Mouse (Mus musculus): ENCODE results near the gene Ift57.

Ift57 gene

DNA sequence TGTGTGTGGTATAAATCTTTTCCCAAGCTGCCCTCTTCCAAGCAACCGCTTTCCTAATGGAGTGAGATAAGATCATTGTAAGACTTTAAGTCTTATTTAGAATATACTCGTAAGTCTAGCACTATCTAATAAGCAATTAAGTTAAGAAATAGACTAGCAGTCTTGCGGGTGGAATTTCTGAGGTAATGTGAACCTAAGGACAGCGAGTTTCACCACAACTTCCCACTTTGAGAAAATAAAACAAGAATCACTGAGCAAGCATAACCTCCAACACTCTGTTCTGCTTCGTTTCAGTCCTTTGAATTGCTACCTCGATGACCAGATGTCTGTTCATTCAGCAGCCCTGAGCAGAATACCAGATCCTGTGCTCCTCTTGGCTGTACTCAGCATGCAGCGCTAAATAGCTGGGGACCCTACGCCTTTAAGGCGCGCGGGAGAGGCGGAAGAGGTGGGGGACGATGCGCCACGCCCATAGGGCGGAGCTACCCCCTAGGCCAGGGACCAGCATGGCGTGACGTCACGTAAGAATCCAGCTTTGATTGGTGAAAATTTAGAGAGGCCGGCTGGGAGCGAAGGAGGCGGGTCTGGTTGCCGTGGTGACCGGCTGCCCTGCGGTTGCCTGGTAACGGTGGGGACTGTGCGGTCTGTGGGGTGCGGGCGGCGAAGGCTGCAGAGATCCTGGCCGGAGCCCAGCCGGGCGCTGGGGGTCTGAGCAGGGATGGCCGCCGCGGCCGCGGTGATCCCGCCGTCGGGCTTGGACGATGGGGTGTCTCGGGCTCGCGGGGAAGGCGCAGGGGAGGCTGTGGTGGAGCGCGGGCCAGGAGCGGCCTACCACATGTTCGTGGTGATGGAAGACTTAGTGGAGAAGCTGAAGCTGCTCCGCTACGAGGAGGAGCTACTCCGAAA lies at the start of gene Ift57:
TSS of gene Ift57 (plus strand) at position 614 of the 906 bp plus-strand sequence.
- peak; percentile 99 for DNase-seq

DNA sequence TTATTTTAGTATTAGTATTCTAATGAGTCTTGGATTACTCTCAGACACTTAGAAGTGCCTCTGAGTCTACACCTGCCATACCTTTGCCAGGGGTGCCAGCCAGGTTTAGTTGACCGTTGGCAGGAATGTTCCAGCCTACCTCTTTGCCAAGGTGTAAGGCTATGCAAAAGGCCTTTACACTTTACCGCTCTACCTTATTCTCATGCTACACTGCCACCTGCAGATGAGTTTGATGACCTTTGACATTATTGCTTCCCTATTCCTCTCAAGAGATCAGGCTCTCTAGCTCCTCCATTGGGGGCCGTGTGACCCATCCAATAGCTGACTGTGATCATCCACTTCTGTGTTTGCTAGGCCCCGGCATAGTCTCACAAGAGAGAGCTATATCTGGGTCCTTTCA lies 41.9 kb upstream of the Ift57 start:
- no peak for DNase-seq

DNA sequence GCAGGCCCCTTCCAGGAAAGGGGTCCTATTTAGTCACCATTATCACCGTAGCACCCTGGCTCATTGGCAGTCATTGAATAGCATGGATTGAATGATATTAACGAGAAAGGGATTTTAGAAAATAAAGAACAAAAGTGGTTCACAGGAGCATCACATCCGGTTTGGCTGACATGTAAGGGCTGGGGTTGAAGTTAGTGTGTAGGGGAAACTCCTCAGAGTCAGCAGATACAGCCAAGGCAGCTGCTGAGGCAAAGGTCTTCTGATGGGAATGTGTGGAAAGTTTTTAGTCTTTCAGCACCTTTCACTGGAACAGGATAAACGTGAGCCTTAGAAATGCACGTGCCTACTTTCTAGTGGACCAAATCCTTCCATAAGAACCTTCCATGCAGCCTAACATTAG lies 41.0 kb upstream of the Ift57 start:
- DNase-seq = no peak

DNA sequence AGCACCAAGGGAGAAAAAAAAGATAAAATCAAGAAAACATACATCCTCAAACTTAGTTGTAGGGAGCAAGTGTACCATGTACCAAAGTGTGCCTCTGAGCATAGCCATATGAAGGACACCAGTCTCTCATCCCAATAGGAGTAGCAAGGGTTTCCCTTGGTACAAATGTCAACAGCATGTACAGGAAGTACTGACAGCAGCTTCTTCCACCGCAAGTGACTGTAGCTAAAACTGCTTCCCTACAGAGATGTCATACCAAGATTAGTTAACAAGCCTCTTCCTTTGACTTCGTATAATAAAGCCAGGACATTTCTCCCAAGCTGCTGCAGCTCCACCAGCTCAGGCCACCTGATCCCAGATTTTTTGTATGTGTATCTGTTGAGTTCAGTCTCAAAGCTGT lies 39.9 kb upstream of the Ift57 start:
- no peak for DNase-seq

DNA sequence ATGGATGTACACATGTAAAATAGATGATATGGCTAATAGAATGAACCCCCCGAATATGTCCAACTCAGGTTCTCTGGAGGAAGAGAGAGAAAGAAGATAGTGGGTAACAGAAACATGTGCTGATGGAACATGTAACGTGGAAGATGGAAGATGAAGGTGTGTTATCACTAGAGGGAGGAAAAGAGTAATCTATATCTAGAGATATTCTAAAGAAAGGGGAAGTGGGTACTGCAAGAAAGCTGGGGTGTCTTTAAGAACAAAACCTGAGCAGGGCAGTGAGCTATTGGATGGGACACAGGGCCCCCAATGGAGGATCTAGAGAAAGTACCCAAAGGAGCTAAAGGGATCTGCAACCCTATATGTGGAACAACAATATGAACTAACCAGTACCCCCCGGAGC lies 38.9 kb upstream of the Ift57 start:
- DNase-seq = no peak

DNA sequence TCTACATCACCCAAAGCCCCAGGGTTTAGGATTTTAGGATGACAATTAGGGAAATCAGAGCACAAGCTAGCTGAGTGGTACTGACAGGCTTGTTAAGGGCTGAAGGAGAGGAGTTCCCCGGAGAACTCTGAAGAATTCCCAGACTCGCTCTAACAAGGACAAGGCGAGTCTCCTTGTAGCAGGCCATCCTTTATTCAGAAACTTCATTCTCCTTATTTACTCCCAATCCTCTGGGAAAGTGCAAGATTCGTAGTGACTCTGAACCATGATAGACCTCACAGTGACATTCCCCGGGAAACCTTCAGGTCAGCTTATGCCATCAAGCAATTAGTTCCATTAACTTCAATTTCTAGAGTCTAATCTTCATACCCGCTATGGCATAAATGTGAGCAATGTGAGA lies 36.8 kb upstream of the Ift57 start:
- DNase-seq = peak; percentile 68

DNA sequence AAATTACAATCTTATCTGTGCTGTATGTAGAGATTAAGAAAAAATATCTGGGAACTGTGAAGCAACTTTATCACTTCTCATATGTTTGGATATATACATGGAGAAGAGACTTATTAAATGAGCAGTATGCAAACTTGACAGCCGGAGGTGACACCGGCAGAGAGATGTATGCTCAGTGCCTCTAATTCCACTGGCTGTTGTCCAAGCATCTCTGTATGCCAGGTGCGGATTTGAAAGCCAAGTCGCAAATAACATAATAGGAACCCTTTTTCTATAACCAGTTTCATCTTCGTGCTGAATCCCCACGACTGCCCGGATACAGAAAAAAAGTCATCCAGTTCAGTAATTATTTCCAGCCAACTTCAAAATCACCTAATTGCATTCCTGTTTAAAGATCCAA lies 34.4 kb upstream of the Ift57 start:
- no peak for DNase-seq

DNA sequence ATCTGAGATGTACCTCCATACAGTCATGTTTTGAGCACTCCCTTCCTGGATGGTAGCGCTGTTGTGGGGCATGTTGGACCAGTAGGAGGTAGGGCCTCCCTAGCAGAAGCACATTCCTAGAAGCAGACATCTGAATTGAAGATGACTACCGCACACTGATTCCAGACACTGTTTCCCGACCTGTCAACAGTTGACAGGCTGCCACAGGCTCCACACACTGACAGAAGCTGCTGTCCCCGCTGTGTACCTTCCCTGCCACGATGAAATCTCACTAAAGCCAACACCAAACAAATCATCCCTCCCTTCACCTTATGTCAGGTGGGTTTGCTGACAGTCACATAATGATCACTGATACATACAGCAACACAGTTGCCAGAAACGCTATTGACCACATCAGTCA lies 19.4 kb upstream of the Ift57 start:
- DNase-seq = no peak

DNA sequence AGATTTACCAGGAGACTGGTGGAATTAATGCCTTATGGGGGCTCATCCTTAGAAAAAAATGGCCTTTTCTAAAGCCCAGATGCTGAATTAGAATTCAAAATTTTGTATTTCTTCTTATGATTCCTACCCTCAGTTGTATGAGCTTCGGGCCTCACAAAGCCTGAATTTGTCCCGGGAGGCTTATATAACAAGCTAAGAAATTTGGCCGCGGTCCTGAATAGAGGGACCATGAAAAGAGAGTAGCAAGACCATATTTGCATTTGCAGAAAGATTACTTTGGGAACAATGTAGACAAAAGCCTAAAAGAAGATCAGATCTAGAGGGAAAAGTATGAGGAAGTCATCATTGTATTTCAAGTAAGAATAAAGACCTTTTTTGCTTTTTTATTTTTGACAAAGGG lies 14.1 kb upstream of the Ift57 start:
- no peak for DNase-seq

DNA sequence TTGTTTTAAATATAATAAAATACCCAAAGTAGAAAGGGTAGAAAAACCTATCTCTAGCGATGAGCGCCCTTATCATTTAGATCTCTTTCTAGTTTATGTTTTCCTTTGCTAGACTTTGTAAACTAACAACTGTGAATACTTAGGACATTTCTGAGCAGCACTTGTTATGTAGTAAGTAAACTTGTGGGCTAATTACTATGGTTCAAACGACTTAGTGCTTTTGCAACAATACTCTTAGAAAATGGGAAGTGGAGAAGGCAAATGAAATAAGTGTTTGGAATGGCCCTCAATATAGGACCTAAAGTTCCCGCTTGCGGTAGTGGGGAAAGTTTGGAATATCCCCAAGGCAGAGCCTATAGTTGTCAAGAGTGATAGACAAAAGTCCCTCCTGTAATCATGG lies 788 bp downstream of the Ift57 start:
- DNase-seq = no peak

DNA sequence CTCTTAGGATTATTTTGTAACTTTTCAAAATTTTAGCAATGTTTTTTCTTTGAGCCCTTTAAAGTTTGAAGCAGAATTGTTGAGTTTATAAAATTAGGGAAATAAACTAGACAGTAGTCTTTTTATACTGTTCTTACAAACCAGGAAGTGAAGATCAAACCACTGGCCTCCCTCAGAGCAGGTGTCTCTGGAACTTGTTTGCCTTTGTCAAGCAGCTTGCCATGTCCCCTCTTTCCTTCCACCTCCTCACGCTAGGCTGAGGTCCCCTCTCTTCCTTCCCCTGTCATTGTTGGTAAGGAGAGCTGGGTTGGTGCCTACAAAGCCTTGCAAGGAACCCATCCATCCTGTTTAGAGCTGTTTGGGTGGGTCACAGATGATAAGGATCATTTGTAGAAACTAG lies 9.0 kb downstream of the Ift57 start:
- DNase-seq = no peak

DNA sequence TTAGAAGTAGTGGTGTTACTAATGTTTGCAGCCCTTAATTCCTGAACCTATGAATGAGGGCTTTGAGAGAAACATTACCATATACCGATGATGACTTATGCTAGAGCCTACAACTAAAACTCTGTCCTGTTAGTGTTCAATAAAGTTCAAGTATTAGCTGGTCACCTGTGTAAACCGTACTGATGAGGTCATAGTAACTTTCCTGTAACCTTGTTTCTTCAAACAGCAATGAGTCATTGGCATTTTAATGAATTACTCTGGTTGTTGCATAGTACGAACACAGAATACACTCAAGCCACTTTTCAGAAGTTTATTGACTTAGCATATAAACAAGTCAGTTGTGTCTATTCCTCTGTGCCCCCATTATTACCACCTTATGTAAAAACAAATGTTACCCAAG lies 11.2 kb downstream of the Ift57 start:
- DNase-seq = no peak

DNA sequence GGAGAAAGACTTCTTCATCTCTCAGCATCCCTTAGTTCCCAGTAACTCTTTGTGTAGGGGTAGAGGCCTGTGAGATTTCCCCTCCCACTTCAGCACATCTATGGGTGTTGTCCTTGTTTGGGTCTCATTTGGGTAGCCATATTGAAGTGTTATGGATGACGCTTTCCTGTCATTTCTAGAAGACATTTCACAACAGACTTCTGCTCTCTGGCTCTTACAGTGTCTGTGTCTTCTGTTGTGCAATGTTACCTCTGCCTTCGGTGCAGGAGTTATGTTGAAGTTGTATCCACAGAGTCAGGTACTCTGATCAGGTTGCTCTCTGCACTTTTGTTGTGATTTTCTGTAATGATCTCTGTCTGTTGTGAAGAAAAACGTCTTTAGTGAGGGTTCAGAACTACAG lies 14.3 kb downstream of the Ift57 start:
- no peak for DNase-seq

DNA sequence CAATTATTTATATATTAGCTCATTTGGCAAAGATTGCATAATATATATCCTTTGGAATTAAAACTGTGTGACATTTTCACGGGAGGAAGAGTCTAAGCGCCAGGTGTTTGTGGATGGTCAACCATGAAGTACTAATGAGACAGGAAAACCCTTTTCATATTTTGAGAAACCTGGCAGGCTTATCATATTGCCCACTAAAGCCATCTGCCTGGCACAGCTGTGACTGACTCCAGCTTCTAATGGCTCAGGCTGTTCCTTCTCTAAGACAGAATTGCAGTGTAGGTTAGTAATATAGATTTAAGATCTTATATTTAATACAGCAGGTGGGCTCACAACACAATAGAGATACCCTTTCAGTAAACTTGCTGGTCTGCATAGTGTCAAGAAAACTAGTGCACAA lies 21.6 kb downstream of the Ift57 start:
- peak; percentile 25 for DNase-seq

DNA sequence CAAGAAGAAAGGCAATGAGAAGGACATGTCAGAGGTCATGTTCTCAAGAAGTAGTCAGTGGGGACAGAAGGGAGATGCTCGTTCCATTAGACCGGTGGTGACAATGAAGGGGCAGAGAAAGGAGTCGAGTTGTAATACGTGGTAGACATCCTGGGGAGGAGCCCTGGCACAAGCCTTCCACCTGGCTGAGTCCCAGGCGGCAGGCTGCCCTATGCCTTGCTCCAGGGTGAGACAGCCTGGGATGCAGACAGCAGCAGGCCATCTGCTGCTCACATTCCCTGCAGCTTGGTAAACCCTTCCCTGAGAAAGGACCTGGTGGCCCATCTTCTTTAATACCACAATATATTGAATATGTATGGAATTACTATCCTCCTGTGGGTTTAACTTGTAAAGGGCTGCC lies 22.6 kb downstream of the Ift57 start:
- peak; percentile 20 for DNase-seq

DNA sequence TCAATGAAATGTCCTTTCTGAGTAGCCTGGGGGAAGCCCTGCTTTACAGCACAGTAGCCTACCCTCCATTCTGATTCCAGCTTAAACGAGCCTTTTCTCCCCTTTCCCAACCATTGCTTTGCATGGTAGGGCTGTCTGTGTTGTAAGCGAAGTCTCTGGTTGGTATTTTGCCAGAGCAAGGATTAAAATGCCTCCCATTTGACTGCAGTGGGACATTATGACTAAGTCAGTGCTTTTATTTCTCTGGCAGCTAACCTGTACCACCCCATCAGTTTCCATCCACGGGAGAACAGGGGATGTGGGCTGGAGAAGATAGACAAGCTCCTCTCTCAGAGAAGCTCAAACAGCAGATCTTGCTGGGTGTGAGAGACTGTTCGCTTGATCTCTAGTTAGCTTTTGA lies 24.2 kb downstream of the Ift57 start:
- DNase-seq = no peak

DNA sequence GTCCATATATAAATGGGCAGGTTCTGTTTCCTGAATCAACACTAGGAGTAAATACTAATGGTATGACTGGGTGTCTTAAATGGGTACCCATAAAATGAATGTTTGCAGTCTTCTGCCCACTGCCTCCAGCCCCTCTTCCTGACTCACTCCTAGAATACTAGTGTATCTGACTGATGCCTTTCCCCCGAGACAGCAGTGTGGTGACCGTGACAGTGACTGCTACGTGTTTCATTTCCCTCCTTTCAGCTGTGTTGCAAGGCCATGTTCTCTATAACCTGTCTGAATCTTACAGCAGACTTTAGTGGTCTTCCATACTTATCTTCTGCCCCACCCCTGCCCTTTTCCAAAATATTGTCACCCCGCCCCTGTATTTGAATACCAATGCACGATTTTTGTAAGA lies 25.2 kb downstream of the Ift57 start:
- DNase-seq = no peak

DNA sequence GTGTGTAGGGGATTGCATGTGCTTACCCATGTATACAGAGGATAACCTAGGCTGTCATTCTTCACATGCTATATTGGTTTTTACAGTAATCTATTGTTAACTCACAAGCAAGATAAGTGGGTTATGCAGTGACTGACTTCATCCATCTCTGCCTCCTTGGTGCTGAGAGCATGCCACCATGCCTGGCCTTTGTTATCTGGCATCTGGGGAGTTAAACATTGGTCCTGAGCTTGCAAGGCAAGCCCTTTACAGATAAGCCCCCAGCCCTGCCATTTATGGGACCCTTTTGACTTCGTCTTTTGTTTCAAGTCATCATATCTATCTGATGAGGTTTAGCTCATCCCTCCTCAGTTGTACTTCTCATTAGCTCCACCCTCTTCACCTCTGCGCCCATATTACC lies 25.9 kb downstream of the Ift57 start:
- DNase-seq = no peak

DNA sequence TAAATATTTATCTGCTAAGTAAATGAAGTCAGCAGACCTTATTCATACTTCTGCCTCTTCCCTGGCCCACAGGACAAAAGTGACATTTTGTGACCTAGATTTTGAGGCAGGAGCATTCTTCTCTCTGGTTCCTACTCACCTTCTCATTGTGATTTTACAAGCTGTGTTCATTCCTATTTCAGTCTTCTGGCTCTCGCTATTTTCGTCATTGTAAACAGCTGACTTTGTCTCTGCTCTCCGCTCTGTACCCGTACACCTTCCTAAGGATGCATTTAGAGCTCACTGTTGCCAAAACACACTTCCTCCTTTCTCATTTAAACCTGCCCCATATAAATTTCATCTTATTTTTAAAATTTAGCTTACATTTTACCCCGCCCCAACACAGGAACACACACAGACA lies 26.4 kb downstream of the Ift57 start:
- DNase-seq = no peak

DNA sequence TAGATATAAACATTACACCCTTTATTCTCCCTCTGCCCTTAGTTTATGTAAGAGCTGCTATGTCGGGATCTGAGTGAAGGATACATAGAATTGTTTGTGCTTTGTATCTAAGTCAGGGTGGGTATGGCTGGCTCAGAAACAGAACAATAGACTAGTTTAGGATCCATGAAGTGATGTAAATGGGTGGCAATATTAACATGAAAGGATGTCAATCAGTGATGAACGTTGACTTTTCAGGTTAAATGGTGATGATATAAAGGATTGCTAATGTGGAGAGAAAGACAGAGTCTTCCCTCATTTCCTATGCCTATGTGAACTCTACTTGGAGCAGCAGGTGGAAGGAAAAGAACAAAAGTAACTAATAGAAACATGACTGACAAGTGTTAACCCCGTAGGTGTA lies 27.2 kb downstream of the Ift57 start:
- no peak for DNase-seq

DNA sequence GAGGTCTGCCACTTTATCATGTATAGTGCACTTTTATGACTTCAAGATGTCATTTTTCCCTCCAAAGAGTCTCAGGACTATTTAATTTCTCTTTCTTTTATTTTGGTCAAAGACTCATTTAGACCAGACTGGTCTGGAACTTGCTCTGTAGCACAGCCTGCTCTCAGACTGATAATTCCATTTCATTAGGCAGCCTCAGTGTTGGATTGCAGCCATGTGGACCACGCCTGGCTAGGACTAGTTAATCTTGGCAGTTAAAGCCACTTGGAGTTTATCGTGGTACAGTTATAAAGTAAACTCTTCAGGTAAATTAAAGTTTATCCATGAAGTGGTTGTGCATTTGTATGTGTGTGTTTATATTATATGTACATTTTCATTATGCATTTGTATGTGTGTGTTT lies 27.7 kb downstream of the Ift57 start:
- no peak for DNase-seq

DNA sequence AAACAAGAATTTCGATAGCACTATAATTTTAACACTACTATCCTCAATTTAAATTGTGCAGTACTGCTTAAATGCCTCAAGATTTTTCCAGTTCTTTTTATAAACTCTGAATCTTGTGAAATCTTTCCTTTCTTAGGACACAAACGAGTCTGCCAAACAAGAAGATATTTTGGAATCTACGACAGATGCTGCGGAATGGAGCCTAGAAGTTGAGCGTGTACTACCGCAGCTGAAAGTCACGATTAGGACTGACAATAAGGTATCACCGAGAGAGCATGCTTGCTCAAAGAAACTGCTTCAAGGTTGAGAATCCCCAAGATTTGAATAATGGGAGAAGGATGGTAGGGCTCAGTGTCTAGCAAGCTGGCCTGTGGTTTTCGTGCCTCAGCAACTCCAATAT lies 37.5 kb downstream of the Ift57 start:
- DNase-seq = no peak

DNA sequence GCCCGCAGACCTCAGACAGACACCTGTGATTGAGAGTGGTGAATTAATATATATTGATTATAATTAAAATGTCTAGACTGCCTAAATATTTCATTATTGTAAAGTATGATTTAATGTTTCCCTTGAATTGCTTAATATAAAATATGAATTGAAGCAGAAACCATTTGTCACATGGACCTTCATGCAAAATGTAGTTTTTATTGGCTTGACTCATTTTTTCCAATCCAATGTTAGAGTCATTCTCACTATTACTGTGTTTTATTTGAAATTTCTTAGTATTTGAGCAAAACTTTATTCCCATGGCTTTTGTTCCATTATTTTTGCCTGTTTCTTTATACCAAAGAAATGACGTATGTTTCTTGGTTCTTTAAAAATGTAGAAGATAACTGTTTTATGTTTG lies 48.3 kb downstream of the Ift57 start:
- no peak for DNase-seq

DNA sequence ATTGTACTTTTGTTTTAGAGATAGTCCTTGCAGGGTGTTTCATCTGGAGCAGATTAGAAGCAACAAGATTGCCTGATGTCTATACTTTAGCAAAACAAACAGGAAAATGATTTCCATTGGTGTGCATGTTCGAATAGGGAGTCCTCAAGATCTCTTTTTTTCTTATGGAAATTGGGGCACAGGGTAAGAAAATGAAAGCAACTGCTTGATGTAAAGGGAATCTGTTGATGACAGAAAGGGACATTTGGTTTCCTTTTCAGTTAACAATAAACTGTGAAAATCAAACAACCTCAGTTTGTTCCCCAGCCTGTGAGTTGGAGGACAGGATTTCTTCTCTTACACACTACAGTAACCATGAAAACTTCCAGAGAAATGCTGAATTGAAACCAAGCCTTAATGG lies 53.9 kb downstream of the Ift57 start:
- DNase-seq = no peak

DNA sequence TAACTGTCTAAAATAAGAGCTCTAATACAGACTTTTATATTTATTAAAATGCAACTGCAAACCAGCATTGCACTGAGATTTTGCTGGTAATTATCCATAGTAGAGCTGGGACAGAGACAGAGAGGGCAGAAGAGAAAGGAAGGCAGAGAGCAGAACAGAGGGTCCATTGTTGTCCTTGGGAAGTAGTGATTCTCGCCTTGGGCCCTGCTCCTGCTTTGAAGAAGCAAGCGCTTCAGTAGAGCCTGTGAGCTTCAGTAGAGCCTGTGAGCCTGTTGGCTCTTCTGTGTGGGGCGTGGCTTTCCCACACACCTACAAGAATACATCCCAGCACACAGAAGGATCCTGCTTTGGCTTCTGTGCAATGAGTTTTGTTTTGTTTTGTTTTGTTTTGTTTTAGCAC lies 54.3 kb downstream of the Ift57 start:
- peak; percentile 82 for DNase-seq
